Mouse (Mus musculus): ENCODE results near the gene Gins2.

DNA sequence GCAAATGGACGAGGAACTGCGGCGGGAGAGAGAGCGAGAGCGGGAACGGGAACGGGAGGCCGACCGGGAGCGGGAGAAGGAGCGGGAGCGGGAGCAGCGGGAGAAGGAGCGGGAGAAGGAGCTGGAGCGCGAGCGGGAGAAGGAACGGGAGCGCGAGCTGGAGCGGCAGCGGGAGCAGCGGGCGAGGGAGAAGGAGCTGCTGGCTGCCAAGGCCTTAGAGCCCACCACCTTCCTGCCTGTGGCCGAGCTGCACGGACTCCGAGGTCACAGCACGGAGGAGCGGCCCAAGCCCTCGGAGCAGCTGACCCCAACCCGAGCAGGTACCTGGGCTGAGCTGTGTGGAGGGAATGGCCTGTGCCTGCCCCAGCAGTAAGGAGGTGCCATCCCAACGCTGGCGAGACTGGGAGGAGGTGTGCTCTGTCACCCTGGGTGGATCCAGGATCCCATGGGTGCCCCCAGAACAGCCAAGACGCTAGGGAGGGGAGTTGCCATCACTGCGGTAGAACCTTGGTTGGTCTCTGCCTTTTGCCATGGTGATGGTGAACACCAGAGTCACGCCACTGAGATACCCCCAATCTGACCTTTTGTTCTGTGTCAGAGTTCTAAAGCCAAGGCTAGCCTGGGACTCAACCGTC is 20.8 kb downstream of the Gins2 start:
- TF ChIP-seq POLR2A (IDR thresholded peaks at IDR 0.05; ENCODE audit: insufficient read length, low read depth): no peak
- no peak for TF ChIP-seq CEBPB (IDR thresholded peaks at IDR 0.05; ENCODE audit: insufficient read depth, poor library complexity, severe bottlenecking)
- TF ChIP-seq USF1 (IDR thresholded peaks at IDR 0.05; ENCODE audit: low read depth): no peak
- no peak for TF ChIP-seq REST (IDR thresholded peaks at IDR 0.05; ENCODE audit: insufficient read depth, insufficient read length)
- TF ChIP-seq SRF (IDR thresholded peaks at IDR 0.05; ENCODE audit: control insufficient read depth, insufficient read length, low read depth): no peak
- TF ChIP-seq TCF12 (IDR thresholded peaks at IDR 0.05; ENCODE audit: insufficient read depth, poor library complexity, severe bottlenecking): no peak
- no peak for TF ChIP-seq MAX (IDR thresholded peaks at IDR 0.05; ENCODE audit: low read depth)
- TF ChIP-seq POLR2AphosphoS2 (IDR thresholded peaks at IDR 0.05; ENCODE audit: insufficient read length, low read depth): no peak
- no peak for TF ChIP-seq E2F4 (IDR thresholded peaks at IDR 0.05; ENCODE audit: insufficient read depth)
